Mouse (Mus musculus) lung, postnatal 36 days (tissue): ENCODE measurements around the gene Timd2.
"Not testable (repeated sequence)": the region's sequence is repeated elsewhere in the genome, so short reads cannot be mapped to it uniquely, and the experiment has no call there.

Experiments used
- DNase-seq: peaks from one replicate; pipeline ENCODE4 v3.0.0; 2022; ENCODE audit warnings: mixed read lengths

Timd2 gene

DNA sequence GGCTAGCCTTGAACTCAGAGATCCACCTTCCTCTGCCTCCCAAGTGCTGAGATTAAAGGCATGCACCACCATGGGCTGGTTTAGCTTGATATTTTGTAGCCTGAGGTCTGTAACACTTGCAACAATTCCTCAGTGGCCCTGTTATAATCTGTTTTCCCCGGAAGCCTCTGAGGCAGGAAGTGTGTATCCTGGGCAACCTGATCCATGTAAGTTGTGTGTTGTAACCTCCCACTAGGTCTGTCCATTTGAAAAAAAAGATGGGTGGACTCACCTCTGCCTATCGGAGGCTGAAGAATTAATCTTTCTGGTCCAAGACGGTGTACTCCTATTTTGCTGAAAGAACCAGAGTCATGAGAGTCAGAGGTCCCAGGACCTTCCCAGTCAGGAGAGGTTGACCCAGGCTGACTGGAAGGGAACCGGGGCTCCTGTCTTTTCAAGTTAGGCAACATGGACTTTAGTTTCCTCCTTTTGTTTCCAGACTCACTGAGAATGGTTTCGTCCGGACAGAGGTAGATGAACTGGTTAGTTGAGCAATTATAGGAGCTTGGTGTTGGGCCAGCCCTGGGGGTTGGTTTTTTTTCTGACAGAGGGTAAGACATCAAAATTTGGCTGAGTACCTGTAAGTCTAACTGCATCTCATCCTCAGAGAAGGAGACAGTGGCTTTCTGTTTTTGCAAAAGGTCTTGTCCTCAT lies at the start of gene Timd2:
Gene Timd2, minus strand, starts transcription at position 398 of the 693 bp plus-strand sequence.
- no peak for DNase-seq

DNA sequence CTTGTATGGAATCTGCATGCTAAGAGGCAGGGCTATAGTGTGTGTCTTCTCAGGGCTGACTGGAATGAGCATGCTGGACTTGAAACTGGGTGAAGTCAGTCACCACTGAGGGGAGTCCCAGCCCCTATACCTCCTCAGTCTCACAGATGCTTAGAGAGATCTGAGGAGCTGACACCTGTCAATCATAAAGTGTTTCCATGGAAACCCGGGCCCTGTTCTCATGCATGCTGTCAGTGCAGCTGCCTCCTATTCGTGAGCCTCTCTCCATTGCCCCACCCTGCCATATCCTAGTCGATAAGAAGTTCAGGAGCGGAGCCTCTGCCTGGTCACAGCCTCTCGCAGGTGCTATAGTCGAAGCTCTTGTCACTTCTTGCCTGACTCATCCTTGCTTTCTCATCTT lies 48.9 kb upstream of the Timd2 start:
- not testable (repeated sequence) for DNase-seq

DNA sequence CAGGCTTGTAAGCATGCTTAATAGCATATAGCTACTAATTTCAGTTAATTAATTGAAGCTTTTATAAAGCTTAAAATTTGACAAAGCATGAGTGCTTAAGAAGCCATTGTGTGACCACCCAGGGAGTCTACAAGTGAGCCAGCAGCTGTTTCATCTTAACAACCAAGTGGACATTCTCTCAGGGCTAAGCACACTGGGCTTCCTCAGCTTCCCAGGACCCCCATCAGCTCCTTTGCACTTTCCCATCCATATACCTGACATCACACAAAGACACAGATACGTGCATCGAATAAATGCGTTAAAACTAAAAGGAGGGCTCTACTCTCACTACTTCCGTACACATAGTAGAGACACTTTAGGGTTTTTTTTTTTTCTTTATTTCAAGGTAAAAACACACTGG lies 47.8 kb upstream of the Timd2 start:
- DNase-seq, result no peak

DNA sequence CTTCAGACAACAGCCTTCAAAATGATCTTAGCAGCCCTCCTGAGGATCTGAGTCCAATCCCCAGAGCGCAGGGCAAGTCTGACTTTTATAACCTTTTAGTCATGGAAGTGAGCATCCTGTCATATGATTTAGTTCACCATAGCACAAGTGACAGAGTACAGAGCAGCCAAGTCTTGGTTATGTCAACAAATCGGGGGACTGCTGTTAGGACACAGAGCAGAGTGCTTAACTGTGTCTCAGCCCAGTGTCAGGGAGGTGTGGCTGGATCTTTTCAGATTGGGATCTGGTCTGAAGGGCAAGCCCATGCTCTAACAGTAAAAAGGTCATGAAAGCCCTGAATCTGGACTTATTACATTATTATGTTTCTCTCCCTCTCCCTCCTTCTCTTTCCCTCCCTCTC lies 46.8 kb upstream of the Timd2 start:
- peak; percentile 2 for DNase-seq

DNA sequence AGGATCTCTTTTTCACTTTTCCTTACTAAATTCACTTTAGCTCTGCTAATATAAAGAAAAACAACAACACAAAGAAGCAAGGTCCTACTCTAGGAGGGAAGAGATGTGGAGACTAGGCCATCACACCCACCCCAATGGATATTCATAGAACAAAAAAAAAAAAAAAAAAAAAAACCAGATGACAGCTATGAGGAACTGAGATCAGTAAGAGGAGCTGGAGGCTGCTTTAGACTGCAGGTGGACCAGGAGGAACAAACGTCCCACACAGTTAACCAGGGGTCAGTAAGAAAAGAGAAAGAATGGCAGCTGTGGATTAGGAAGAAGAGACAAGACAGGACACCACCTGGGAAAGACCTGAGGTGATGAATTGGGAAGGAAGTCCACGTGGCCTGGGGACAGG lies 41.1 kb upstream of the Timd2 start:
- DNase-seq, result no peak

DNA sequence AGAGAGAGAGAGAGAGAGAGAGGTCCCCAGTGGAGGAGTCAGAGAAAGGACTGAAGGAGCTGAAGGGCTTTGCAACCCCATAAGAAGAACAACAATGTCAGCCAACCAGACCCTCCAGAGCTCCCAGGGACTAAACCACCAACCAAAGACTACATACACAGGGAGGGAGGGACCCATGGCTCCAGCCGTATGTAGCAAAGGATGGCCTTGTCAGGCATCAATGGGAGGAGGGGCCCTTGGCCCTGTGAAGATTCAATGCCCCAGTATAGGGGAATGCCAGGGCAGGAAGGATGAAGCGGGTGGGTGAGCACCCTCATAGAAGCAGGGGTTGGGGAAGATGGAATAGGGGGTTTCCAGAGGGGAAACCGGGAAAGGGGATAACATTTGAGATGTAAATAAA lies 34.9 kb upstream of the Timd2 start:
- no peak for DNase-seq

DNA sequence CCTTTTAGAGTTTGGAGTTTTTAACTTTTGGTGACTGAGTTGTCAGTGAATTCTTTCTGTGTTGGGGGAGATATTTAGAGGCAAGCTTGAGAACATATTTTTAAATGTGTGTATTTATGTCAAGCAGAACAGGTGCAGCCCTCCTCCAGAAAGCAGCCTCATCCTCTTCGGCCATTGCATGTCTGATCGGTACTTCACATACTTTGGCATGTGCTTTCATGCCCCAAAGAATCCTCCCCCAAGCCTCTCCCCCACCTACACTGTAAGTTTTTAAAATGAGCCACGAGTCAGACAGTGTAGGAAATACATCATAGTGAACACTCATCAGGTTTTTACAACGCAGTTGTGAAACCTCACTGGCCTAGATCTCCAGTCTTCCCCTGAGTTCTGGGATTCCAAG lies 34.0 kb upstream of the Timd2 start:
- no peak for DNase-seq

DNA sequence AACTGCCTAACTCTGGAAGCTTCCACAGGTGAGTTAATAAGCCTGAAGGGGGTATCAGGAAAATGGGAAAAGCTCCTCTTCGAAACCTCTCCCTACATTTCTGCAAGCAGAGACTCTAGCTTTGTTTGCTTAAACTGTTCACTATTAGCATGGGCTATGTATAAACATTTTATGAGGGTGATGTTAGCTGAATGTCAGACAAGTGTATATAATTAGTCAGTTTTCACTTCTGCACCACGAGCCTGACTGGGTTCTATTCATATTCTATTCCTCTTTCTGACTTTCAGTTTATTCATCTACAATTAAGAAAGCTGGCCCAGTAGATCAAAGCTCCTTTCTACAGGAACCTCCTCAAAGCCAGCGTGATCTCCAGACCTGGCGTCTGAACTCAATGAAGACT lies 32.6 kb upstream of the Timd2 start:
- DNase-seq, result no peak

DNA sequence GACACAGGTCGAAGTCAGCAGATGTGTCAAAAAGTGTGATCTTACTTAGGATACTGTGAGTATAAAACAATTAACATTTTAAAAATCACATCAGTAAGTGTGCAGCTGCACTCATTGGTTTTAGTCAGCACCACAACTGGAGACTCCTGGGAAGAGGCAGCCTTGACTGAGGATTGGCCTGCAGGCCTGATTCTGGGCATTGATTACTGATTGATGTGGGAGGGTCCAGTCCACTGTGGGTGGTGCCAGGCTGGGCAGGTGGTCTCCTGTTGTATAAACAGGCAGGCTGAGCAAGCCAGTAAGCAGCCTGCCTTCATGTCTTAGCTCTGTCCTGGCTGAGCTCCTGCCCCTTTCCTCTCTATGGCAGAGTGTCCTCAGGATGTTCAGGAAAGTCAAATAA lies 28.2 kb upstream of the Timd2 start, which contains the start of gene Havcr1:
Gene Havcr1, plus strand, starts transcription at position 5 of the 400 bp plus-strand sequence.
- DNase-seq, result not testable (repeated sequence)

DNA sequence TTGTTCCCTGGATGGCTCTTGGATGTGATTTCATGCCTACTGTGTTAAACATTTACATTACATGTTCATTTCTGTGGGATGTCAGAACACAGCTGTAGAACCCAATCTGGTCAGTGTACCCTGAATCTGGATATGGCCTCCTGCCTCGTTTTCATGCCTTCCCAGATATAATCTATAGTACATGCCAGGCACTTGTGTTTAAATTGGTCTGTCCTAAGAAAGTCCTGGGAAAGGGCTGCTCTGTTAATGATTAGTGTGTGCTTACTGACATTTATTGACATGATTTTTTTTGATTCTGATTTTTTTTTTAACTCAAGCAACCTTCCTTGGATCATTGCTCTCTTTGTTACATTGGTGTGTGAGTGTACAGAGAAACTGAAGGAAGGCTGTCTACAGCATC lies 27.8 kb upstream of the Timd2 start:
- no peak for DNase-seq

DNA sequence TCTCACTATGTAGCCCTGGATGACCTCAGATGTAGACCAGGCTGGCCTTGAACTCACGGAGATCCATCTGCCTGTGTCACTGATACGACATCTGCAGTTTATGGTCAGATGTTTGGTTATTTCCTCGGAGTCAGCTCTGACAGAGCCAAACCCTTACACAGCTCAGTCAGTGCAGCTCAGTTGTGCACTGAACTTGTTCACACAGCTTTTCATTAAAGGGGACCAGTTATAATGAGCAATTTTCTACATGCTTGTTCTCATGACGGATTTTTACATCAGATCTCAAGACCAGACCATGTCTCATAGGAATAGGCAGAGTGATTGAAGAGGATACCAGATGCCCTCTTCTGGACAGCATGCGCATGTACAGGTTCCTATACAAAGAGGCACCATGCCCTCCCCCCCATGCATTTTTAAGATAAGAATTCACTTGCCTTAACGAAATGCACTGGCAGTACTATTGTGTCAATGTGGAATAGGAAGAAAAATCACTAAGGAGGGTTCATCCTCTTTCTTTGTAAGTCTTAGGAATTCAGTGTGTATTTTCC lies 26.5 kb upstream of the Timd2 start:
- DNase-seq, result peak; percentile 3

DNA sequence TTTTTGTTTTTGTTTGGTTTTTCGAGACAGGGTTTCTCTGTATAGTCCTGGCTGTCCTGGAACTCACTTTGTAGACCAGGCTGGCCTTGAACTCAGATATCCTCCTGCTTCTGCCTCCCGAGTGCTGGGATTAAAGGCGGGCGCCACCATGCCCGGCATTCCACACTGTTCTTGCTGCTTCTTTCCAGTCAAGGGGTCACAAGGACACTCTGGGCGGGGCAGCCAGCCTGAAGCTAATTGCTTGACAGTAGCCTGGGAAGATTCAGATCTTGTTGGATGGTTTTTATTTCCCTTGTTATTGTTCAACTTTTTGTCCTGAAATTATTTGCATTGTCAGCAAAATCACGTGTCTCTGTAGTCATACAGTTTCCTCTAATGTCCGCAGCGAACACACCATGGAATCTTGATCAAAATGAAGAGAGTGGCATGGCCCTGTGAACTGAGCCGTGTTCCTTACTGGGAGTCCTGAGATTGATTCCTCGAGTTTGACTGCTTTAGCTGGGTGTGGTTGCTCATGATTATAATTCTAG lies 24.7 kb upstream of the Timd2 start:
- no peak for DNase-seq

DNA sequence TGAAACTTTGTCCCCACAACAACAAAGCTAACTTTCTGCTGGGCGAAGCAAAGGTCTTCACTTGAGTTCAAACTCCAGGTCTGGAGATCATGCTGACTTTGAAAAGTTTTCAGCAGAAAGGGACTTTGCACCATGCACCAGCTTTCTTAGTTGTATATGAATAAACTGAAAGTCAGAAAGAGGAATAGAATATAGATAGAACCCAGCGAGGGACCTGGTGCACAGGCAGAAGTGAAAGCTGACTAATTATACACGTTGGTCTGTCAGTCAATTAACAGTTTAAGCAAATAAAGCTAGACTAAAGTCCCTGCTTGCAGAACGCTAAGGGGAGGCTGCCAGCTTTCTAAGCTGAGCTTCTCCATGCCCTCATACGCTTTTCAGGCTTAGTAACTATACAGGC lies 8.0 kb downstream of the Timd2 start:
- DNase-seq, result no peak

DNA sequence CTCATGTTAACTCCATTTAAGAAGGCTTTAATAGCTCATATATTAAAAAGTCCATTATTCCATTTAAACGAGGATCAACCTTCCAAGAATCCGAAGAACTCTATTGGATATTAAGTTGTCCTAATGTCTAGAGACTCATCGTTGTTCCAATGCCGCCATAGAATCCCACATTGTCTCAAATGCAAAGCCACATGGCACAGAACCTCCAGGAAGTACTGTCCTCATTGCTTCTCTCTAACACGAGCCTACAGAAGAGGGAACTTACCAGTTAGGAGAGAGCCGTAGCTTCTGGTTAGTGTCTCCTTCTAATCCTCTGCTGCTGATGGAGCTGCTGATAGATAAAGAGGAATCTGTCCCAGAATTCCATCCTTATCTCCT lies 8.6 kb downstream of the Timd2 start:
- no peak for DNase-seq

DNA sequence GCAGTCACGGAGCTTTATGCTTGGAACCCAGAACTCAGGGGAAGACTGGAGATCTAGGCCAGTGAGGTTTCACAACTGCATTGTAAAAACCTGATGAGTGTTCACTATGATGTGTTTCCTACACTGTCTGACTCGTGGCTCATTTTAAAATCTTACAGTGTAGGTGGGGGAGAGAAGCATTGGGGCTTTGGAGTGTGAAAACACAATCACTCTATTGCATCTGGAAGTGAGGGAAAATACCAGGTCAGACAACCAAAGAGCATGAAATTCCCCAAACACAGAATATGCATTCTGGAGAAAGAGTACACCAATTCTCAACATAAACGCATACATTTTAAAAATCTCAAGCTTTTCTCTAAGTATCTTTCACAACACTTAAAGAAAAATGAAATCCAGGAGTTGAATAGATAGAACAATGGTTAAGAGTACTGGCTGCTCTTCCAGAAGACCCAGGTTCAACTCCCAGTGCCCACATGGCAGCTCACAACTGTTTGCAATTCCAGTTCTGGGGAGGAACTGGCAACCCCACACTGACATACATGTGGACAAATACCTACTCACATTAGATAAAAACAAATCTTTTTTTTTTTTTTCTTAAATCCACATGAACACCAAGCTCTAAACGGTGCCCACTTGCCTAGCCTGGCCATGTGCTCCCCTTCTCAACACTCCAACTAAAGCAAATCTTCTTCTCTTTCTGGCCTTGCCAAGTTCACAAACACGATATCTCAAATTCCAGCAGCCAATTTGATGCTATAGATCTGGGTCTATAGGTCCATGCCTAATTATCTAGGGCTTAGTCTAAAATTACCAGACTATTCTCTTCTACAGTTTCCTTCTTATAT lies 9.2 kb downstream of the Timd2 start:
- no peak for DNase-seq

DNA sequence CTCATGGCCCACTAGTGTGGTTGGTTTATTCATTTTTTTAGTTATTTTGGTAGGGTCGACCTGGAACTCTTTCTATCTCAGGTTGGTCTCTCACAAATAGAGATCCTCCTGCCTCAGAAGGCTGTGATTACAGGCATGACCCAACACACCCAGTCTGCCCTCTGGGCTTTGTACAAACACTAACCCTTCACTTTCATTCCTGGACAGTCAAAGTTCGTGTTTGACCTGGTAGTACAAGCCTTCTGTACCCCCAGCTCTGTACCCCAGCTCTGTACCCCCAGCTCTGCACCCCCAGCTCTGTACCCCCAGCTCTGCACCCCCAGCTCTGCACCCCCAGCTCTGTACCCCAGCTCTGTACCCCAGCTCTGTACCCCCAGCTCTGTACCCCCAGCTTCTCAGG lies 11.0 kb downstream of the Timd2 start:
- not testable (repeated sequence) for DNase-seq

DNA sequence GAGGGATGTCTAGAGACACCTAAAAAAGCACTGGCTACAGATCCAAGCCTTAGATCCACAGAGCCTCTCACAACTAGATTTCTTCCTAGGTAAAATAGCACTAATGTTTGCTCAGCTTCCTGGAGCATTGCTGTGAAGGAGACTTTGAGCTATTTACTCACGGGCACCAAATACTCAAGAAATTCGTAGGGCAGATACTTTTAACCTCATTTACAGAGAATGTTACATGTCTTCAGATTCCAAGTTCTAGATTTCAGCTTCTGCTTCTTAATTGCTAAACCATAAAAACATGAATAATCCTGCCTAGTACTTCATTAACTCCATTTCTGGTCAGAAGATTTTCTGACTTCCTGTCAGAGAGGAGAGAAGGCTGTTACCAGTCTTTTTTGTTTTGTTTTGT lies 16.7 kb downstream of the Timd2 start:
- DNase-seq, result no peak

DNA sequence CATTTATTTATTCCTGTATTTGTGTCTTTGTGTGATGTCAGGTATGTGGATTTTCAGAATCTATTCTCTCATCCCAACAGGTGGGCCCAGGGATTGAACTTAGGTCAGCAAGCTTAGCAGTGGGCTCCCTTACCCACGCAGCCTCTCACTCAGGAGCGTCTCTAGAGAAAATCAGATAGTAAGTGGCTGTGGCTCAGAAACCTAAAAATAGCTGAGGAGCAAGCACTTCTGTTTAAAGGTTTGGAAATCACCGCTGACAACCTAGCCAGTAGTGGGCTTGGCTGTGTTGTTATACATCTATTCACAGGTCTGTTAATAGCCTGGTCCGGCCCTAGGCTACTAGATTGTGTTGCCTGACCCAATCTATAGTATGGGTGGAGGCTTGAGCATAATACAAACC lies 23.1 kb downstream of the Timd2 start:
- DNase-seq, result no peak

DNA sequence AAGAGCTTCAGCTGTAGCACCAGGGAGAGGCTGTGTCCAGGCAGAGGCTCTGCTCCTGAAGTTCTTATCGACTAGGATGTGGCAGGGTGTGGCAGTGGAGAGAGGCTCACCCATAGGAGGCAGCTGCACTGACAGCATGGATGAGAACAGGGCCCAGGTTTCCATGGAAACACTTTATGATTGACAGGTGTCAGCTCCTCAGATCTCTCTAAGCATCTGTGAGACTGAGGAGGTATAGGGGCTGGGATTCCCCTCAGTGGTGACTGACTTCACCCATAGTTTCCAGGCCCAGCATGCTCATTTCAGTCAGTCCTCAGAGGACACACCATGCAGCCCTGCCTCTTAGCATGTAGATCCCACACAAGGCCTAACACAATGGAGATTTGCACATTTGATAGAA lies 24.0 kb downstream of the Timd2 start:
- no peak for DNase-seq

DNA sequence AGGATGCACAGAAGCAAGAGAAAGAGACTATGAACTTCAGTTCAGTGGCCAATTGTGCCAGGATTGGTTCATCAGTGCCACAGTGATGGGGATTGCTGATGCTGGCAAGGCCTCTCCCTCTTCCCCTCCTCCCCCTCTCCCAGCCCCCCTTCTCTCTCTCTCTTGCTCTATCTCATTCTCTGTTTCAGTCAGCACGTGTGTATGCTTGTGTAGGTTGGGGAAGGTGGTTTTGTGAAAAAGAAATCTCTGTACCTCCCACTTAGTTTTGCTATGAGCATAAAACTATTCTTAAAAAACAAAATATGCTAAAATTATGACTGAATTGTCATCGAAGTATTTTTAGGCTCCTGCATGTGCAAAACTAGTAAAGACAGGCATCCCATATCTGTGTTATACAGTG lies 38.9 kb downstream of the Timd2 start:
- no peak for DNase-seq

DNA sequence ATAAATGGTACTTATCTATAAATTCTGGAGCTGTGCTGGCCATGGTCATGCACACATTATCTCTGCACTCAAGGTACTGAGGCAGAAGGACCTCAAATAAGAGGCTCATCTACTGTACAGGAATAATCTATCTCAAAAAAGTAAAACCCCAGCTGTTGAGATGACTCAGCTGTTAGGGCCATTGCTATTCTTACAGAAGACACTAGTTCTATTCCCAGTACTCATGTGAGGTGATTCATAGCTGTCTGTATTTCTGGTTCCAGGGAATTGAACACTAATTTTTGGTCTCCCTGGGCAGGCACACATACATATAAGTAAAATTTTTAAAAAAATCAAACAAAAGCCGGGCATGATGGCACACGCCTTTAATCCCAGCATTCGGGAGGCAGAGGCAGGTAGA lies 39.8 kb downstream of the Timd2 start:
- no peak for DNase-seq

DNA sequence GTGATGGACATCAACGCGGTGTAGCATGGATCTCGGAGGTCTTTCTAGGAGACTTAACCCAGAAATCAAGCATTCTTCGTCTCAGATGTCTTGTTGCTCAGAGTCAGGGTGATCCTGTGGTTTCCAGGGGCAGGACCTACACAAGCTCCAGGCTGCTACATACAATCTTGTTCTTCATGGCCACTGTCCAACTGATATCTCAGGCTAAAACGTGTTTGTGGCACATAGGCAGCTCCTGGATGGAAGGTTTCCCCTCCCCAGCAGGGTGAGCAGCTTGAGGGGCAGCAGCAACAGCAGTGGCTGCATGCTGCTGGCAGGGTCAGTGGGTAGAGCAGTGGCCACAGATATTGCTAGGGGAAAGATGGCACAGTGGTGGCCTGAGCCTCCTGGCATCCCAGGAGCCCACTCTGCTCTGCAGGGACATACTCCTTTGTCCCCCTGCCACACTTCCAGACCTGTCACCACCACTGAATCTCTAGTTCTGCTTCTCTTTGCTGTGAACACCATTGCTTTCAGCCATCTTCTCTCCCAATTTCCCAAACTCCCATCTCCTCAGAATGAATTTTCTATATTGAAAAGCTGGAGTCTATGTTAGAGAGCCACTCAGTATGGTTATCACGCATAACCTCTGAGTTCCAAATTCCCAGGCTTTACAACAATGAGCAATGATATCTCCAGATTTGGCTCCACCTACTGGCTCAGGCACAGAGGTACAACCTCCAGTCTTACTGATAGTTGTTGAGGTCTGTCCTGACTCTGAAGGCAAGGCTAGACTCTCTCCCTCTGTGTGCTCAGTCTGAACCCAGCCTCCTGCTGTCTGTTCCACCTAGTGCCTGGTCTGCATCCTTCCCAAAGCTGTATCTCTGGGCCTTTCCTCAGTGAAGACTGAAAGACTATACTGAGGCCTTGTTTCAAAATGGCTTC lies 41.0 kb downstream of the Timd2 start:
- DNase-seq, result peak; percentile 13

DNA sequence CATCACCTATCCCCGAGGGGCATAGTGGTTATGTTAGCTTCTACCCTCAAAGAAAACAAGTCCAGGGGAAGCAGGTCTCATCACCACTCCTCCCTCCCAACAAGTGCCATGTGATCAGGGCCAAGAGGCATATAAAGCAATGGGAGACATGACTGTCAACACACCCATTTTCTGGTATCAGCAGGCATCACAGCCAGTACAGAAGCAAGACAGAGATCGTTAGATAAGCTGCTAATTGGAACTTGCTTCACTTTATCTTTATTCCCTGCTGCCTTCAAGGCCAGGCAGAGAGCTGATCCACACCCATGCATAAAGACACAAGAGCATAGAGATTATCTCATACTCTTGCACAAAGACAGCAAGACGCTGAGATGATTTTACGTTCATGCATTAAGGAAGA lies 43.6 kb downstream of the Timd2 start:
- DNase-seq, result no peak
